Mouse (Mus musculus): ENCODE measurements at regions not wholly inside any gene's neighbourhood (a gene's known extent, or its start where the extent isn't known, plus 50 kb on each side); places are given as distances from the start of the nearest gene placed in this dataset.
A peak's percentile ranks its signal among the peaks of the same experiment; 100 is the strongest.

GRCm38 (mm10) chr5:111506821-111507220 lies 89.7 kb downstream of the Mn1 start:
- DNase-seq (ENCODE audit: low spot score in 2 of 2) = no peak

GRCm38 (mm10) chr5:111507332-111507731 lies 90.2 kb downstream of the Mn1 start:
- DNase-seq (ENCODE audit: low spot score in 2 of 2) = no peak

- peak; percentile 64 to 83 for DNase-seq (ENCODE audit: low spot score in 2 of 2)
Observed at GRCm38 (mm10) chr5:111509014-111509561, 91.9 kb downstream of the Mn1 start.

GRCm38 (mm10) chr5:111509575-111510057 lies 92.5 kb downstream of the Mn1 start:
- DNase-seq (ENCODE audit: low spot score in 2 of 2) = peak in 1 of 2 experiments; percentile 29

GRCm38 (mm10) chr5:111510183-111510878 lies 93.2 kb downstream of the Mn1 start:
- DNase-seq (ENCODE audit: low spot score in 2 of 2) = peak in 1 of 2 experiments; percentile 13

GRCm38 (mm10) chr5:111510879-111511231 lies 93.7 kb downstream of the Mn1 start:
- no peak for DNase-seq (ENCODE audit: low spot score in 2 of 2)

- no peak for DNase-seq (ENCODE audit: low spot score in 2 of 2)
Observed at GRCm38 (mm10) chr5:111511982-111512381, 94.8 kb downstream of the Mn1 start.

GRCm38 (mm10) chr5:111513976-111514375 lies 96.8 kb downstream of the Mn1 start:
- DNase-seq (ENCODE audit: low spot score in 2 of 2) = no peak

- DNase-seq (ENCODE audit: low spot score in 2 of 2) = no peak
Observed at GRCm38 (mm10) chr5:111519059-111519458, 101.9 kb downstream of the Mn1 start.

GRCm38 (mm10) chr5:111519500-111520041 lies 102.4 kb downstream of the Mn1 start:
- DNase-seq (ENCODE audit: low spot score in 2 of 2) = peak in 1 of 2 experiments; percentile 26

GRCm38 (mm10) chr5:111521866-111522265 lies 104.7 kb downstream of the Mn1 start:
- DNase-seq (ENCODE audit: low spot score in 2 of 2) = no peak

- DNase-seq (ENCODE audit: low spot score in 2 of 2) = no peak
Observed at GRCm38 (mm10) chr5:111522586-111522985, 105.4 kb downstream of the Mn1 start.

- DNase-seq (ENCODE audit: low spot score in 2 of 2) = no peak
Observed at GRCm38 (mm10) chr5:111527741-111528140, 110.6 kb downstream of the Mn1 start.

- no peak for DNase-seq (ENCODE audit: low spot score in 2 of 2)
Observed at GRCm38 (mm10) chr5:111529096-111529495, 111.9 kb downstream of the Mn1 start.

GRCm38 (mm10) chr5:111530628-111531524 lies 113.7 kb downstream of the Mn1 start:
- DNase-seq (ENCODE audit: low spot score in 2 of 2) = no peak

- DNase-seq (ENCODE audit: low spot score in 2 of 2) = no peak
Observed at GRCm38 (mm10) chr5:111532446-111533035, 115.4 kb downstream of the Mn1 start.

GRCm38 (mm10) chr5:111535978-111536377 lies 118.8 kb downstream of the Mn1 start:
- no peak for DNase-seq (ENCODE audit: low spot score in 2 of 2)

- DNase-seq (ENCODE audit: low spot score in 2 of 2) = no peak
Observed at GRCm38 (mm10) chr5:111538560-111539450, 121.6 kb downstream of the Mn1 start.

- no peak for DNase-seq (ENCODE audit: low spot score in 2 of 2)
Observed at GRCm38 (mm10) chr5:111540486-111540885, 123.3 kb downstream of the Mn1 start.

- DNase-seq (ENCODE audit: low spot score in 2 of 2) = no peak
Observed at GRCm38 (mm10) chr5:111542077-111542476, 124.9 kb downstream of the Mn1 start.
